Mouse (Mus musculus) bone marrow, adult 2 months (tissue): ENCODE measurements around the gene Klhdc3.

ENCODE experiments used
- CTCF ChIP-seq: fragments of 200-500 bp; IDR thresholded peaks from 2 replicates; pipeline ENCODE4 v1.5.1; 2011; ENCODE audit warnings: low read length, control low read depth; ENCODE audit not compliant: control insufficient read depth, insufficient read depth
- POLR2A ChIP-seq: fragments of 200-500 bp; IDR thresholded peaks from 2 replicates; pipeline ENCODE4 v1.6.1; 2011; ENCODE audit warnings: low read depth, mild to moderate bottlenecking, control low read depth, low read length, borderline replicate concordance; ENCODE audit not compliant: control insufficient read depth

GRCm38 (mm10) chr17:46674530-46675283 is 6.0 kb downstream of the Klhdc3 start:
- TF ChIP-seq CTCF (no peak), POLR2A (no peak)
